In the genomic region with DNA sequence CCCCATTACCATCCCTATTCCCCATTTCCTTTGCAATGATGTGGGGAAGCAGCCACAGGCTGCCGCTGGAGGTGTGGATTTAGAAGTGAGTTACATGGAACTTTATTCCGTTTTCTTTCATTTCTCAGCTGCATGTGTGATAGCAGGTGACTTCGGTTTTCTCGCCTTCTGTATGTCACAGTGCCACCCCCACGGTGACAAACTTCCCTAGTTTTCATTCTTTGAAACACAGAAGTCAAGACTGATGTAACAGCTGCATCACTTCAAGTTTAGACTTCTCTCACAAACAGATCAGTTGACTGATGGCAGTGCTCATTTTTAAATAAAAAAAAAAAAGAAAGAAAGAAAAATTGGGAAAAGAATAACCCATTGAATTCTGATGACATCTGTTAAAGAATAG, we compare ENCODE assay signal across 19 mouse cellular contexts.
DNase-seq lines count a peak whose midpoint lies in the region; ATAC-seq and TF ChIP-seq lines count a peak whose summit lies in the region.
"Had no signal": no experiment of that assay in that cellular context is flagged by ENCODE, and none has a peak within 500 bp of the region (broad histone marks: within the 10 kb centered on the region; RNA-seq: fewer than 3 reads in every experiment).

No protein-coding gene starts in this region.

- H3K4me3 ChIP-seq in heart, adult 2 months = no peak overlapping the region
- H3K4me3 ChIP-seq in liver, embryonic 16.5 days (ENCODE audit: low read depth, low read length) = no peak overlapping the region
- H3K4me3 ChIP-seq: forebrain, embryonic 13.5 days; lung, embryonic 15.5 days; midbrain, embryonic 15.5 days; neural tube, embryonic 12.5 days had no signal

- TF ChIP-seq CTCF in heart, adult 2 months (IDR thresholded peaks at IDR 0.05) = no peak

- no peaks in the 10 kb centered on the region for H3K79me2 ChIP-seq in heart, adult 2 months (replicated peaks; ENCODE audit: control insufficient read depth, insufficient read depth, low read length)

- TF ChIP-seq EP300 in heart, adult 2 months (IDR thresholded peaks at IDR 0.05; ENCODE audit: insufficient read depth, low read depth, low read length) = no peak

- no peak for ATAC-seq in liver, embryonic 16.5 days (ENCODE audit: low read depth)
- ATAC-seq: intestine, postnatal 0 days; midbrain, embryonic 15.5 days had no signal

- peaks cover 4% of the 10 kb centered on the region for H3K36me3 ChIP-seq in heart, adult 2 months (ENCODE audit: control insufficient read depth, insufficient read depth, low read length)
- H3K36me3 ChIP-seq in liver, embryonic 16.5 days (ENCODE audit: control insufficient read depth, insufficient read depth) = no peaks in the 10 kb centered on the region
- H3K36me3 ChIP-seq: lung, embryonic 15.5 days; midbrain, embryonic 15.5 days; neural tube, embryonic 12.5 days had no signal

- no peaks in the 10 kb centered on the region for H3K9me3 ChIP-seq in liver, embryonic 16.5 days (replicated peaks; ENCODE audit: control insufficient read depth, low read length)
- H3K9me3 ChIP-seq: forebrain, embryonic 13.5 days; lung, embryonic 15.5 days; midbrain, embryonic 15.5 days; neural tube, embryonic 12.5 days had no signal

- no peaks in the 10 kb centered on the region for H3K27me3 ChIP-seq in heart, adult 2 months (ENCODE audit: control insufficient read depth, insufficient read depth, low read length)
- no peaks in the 10 kb centered on the region for H3K27me3 ChIP-seq in liver, embryonic 16.5 days (ENCODE audit: control insufficient read depth, insufficient read depth, low read depth, low read length)
- H3K27me3 ChIP-seq: forebrain, embryonic 13.5 days; lung, embryonic 15.5 days; midbrain, embryonic 15.5 days; neural tube, embryonic 12.5 days had no signal

- no peak for TF ChIP-seq POLR2A in heart, adult 2 months (IDR thresholded peaks at IDR 0.05; ENCODE audit: insufficient read depth, low read depth, low read length)

- H3K27ac ChIP-seq in heart, adult 2 months = peak overlapping the region; percentile 77
- peak overlapping the region; percentile 89; the same call in 1 of the 2 replicates for H3K27ac ChIP-seq in liver, embryonic 16.5 days (ENCODE audit: low read length)
- H3K27ac ChIP-seq: lung, embryonic 15.5 days; macrophage; midbrain, embryonic 15.5 days; neural tube, embryonic 12.5 days had no signal

- no peak for DNase-seq in heart, adult 2 months
- DNase-seq in heart, postnatal 10 days = no peak
- peak; percentile 48 for DNase-seq in lung, postnatal 36 days
- DNase-seq in lung, postnatal 14 days = no peak
- DNase-seq in brain, adult 2 months (ENCODE audit: low read depth, low spot score) = peak; percentile 63
- no peak for DNase-seq in spleen, adult 18-20 months
- DNase-seq: adrenal gland, postnatal 25 days; B cell, adult 2 months; cerebellum, adult 9-10 months; kidney, postnatal 4 days; thymus, adult 18-20 months; thymus, postnatal 36 days had no signal

- H3K4me1 ChIP-seq in heart, adult 2 months (ENCODE audit: control insufficient read depth, insufficient read depth, low read length) = peaks cover 4% of the 10 kb centered on the region; the same call in 1 of the 2 replicates
- peaks cover 35% of the 10 kb centered on the region for H3K4me1 ChIP-seq in liver, embryonic 16.5 days (ENCODE audit: control insufficient read depth, low read depth, low read length)
- H3K4me1 ChIP-seq: midbrain, embryonic 15.5 days; neural tube, embryonic 12.5 days had no signal

- intact Hi-C loops in heart, adult 2 months (cut with DNase I) = no loop called here
- intact Hi-C loops in heart, postnatal 10 days (cut with DNase I) = no loop called here

- 81% methylated on average over 5 of the region's 5 CpGs for WGBS in heart, adult 2 months
- 62% methylated on average over 5 of the region's 5 CpGs for WGBS in liver, embryonic 16.5 days (ENCODE audit: insufficient replicate concordance)

- peak overlapping the region; percentile 49; the same call in 1 of the 2 replicates for H3K4me2 ChIP-seq in liver, embryonic 16.5 days (ENCODE audit: low read depth, low read length)
- H3K4me2 ChIP-seq: forebrain, embryonic 13.5 days; lung, embryonic 15.5 days; midbrain, embryonic 15.5 days; neural tube, embryonic 12.5 days had no signal

- no peak overlapping the region for H3K9ac ChIP-seq in heart, adult 2 months (ENCODE audit: low read depth, low read length)
- no peak overlapping the region for H3K9ac ChIP-seq in liver, embryonic 16.5 days (ENCODE audit: low read depth, low read length)
- H3K9ac ChIP-seq: forebrain, embryonic 13.5 days; lung, embryonic 15.5 days; midbrain, embryonic 15.5 days; neural tube, embryonic 12.5 days had no signal

Comparison
In these comparisons a context has a peak if more than half of its experiments do, and no peak if none do; other contexts are left out.
1. DNase-seq: peak in lung, postnatal 36 days (single experiment) and brain, adult 2 months (single experiment); none in heart, adult 2 months (0 of 2), heart, postnatal 10 days (0 of 2), lung, postnatal 14 days (single experiment) and spleen, adult 18-20 months (0 of 2).